Mouse (Mus musculus) G1E (cell line): Measurements from ENCODE around the gene Mfrp.

Experiments used
- CTCF ChIP-seq: IDR thresholded peaks from 2 replicates; pipeline ENCODE4 v1.5.1; 2012; ENCODE audit warnings: low read depth, low read length, inconsistent platforms, mixed read lengths
- GATA1 ChIP-seq: IDR thresholded peaks from 2 replicates; pipeline ENCODE4 v1.6.1; 2012; ENCODE audit warnings: borderline replicate concordance, low read length, inconsistent platforms, mixed read lengths
- POLR2AphosphoS5 ChIP-seq: IDR thresholded peaks from 2 replicates; pipeline ENCODE4 v1.6.1; 2012; ENCODE audit warnings: low read depth, low read length, inconsistent platforms; ENCODE audit not compliant: insufficient replicate concordance
- TAL1 ChIP-seq: conservative IDR thresholded peaks from 2 replicates; pipeline ENCODE4 v1.6.1; 2012; ENCODE audit warnings: low read depth, low read length, inconsistent platforms, mixed read lengths

GRCm38 (mm10) chr9:44133287-44133686 is 31.8 kb downstream of the Mfrp start:
- no peak for TF ChIP-seq CTCF
- no peak for TF ChIP-seq GATA1
- TF ChIP-seq TAL1 = no peak
- no peak for TF ChIP-seq POLR2AphosphoS5
